Mouse (Mus musculus) B cell, adult 62 days (primary cell): ENCODE data around the gene Bmper. TPM values are rescaled to one million over a fixed set of nuclear protein-coding genes. Genes with fewer than 3 reads are reported as not detected.

Experiments used
- total RNA-seq: library from RNA; stranded (reverse); gene quantifications from 4 replicates; pipeline ENCODE4 v1.2.4, GENCODE M21; 2023

Gene Bmper
- not detected in 4 replicates for total RNA-seq

DNA sequence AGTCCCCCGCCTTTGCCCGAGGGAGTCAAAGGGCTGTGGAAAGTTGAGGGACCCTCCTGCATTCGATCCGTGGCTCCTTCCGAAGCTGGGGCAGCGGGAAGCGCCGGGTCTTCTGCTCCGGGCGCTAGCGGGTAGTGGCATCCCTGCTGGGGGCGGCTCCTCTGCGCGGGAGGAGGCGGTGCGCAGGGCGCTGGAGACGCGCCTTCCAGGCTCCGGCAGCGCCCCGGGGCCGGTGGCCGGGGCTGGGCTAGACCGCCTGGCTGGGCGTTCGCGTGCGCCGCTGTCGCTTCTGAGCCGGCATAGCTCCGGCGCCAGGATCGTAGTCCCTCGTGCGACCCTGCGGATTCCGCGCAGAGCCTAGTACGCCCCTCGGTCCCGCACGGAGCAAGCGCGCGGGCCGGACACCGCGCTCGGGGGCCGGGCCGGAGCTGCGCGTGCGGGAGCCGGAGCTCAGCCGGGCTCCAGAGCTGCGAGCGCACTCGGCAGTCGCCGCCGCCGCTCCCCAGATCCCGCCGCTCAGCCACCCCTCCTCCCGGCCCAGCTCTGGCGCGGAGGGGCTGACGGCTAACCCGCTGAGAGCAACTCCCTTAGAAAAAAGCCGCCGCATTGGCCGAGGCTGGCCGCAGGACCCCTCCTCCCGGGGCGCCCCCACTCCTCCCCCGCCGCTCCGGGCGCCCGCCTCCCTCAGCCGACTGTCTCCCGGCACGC, at the start of gene Bmper:
Bmper (plus strand) TSS at position 236 of the 708 bp plus-strand sequence.

